Mouse (Mus musculus) layer of hippocampus, adult 8-10 months (tissue): ENCODE measurements around the gene Slc9a1. TPM values are rescaled to one million over a fixed set of nuclear protein-coding genes. Genes with fewer than 3 reads are reported as not detected.

Source experiments
- DNase-seq, 2 experiments: peaks; one replicate each; pipeline ENCODE4 v3.0.0; 2022; ENCODE audit warnings: low spot score in 2 of 2
- total RNA-seq, 4 experiments: library from RNA; stranded (reverse); gene quantifications; 2 replicates each; pipeline ENCODE4 v1.2.4; 2022

The Slc9a1 gene
- total RNA-seq, 4 experiments from 2014 or later, result 62.2 to 66.1 (median 65.1) TPM

- no peak for DNase-seq
Measured at GRCm38 (mm10) chr4:133435921-133436320, 66.4 kb downstream of the Slc9a1 start.

GRCm38 (mm10) chr4:133439460-133440376, 70.2 kb downstream of the Slc9a1 start:
- DNase-seq, result peak in 1 of 2 experiments; percentile 62

GRCm38 (mm10) chr4:133440377-133440795, 70.9 kb downstream of the Slc9a1 start:
- no peak for DNase-seq

- no peak for DNase-seq
Measured at GRCm38 (mm10) chr4:133442194-133442593, 72.7 kb downstream of the Slc9a1 start.

- DNase-seq, result no peak
Measured at GRCm38 (mm10) chr4:133443085-133443484, 73.6 kb downstream of the Slc9a1 start.

- DNase-seq, result no peak
Measured at GRCm38 (mm10) chr4:133445727-133446126, 76.2 kb downstream of the Slc9a1 start.

GRCm38 (mm10) chr4:133447366-133447765, 77.9 kb downstream of the Slc9a1 start:
- no peak for DNase-seq

GRCm38 (mm10) chr4:133447967-133448366, 78.5 kb downstream of the Slc9a1 start:
- DNase-seq, result no peak

- no peak for DNase-seq
Measured at GRCm38 (mm10) chr4:133448708-133449388, 79.3 kb downstream of the Slc9a1 start.

GRCm38 (mm10) chr4:133449726-133450125, 80.2 kb downstream of the Slc9a1 start:
- peak in 1 of 2 experiments; percentile 38 for DNase-seq

GRCm38 (mm10) chr4:133451536-133451935, 82.0 kb downstream of the Slc9a1 start:
- peak; percentile 49 to 86 for DNase-seq

- DNase-seq, result no peak
Measured at GRCm38 (mm10) chr4:133452433-133452832, 82.9 kb downstream of the Slc9a1 start.

- no peak for DNase-seq
Measured at GRCm38 (mm10) chr4:133458044-133458443, 88.5 kb downstream of the Slc9a1 start.

- DNase-seq, result no peak
Measured at GRCm38 (mm10) chr4:133460006-133460405, 90.5 kb downstream of the Slc9a1 start.

GRCm38 (mm10) chr4:133460796-133461325, 91.4 kb downstream of the Slc9a1 start:
- DNase-seq, result no peak

- DNase-seq, result no peak
Measured at GRCm38 (mm10) chr4:133461362-133461761, 91.9 kb downstream of the Slc9a1 start.

- no peak for DNase-seq
Measured at GRCm38 (mm10) chr4:133463184-133463583, 93.7 kb downstream of the Slc9a1 start.

- DNase-seq, result peak in 1 of 2 experiments; percentile 67
Measured at GRCm38 (mm10) chr4:133468080-133468479, 98.6 kb downstream of the Slc9a1 start.

- DNase-seq, result no peak
Measured at GRCm38 (mm10) chr4:133469122-133469521, 99.6 kb downstream of the Slc9a1 start.

- no peak for DNase-seq
Measured at GRCm38 (mm10) chr4:133471135-133471821, 101.8 kb downstream of the Slc9a1 start.
